Mouse (Mus musculus): ENCODE data around the gene Stradb.

DNA sequence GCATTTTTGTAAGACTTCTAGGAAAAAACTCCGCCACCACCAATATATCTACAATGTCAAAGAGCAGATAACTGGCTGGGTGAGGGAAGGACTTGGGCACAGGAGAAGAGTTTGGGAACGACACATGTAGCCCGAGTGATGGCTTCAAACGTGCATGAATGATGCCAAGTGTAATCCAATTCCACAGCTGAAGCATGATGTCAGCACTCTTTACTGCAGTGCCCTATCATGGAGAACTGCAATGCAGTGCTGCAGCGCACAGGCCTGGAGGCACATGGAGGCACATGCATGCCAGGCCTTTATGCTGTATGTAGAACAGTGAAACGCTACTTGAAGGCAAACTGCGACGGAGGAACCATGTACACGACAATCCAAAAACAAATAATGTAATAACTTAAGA is 26.6 kb upstream of the Stradb start:
- TF ChIP-seq CTCF (IDR thresholded peaks at IDR 0.05; ENCODE audit: extremely low read depth, insufficient read depth, low read length) (no peak), POLR2A (IDR thresholded peaks at IDR 0.05; ENCODE audit: extremely low read depth, insufficient read depth, low read length) (no peak)
